Mouse (Mus musculus): Measurements from ENCODE around the gene Crisp4. TPM values are rescaled to one million over a fixed set of nuclear protein-coding genes. Genes with fewer than 3 reads are reported as not detected.

The Crisp4 gene
- not detected in 2 replicates for total RNA-seq (2015; ENCODE audit: low replicate concordance)
- total RNA-seq (2017; ENCODE audit: low replicate concordance) = not detected in 2 replicates

DNA sequence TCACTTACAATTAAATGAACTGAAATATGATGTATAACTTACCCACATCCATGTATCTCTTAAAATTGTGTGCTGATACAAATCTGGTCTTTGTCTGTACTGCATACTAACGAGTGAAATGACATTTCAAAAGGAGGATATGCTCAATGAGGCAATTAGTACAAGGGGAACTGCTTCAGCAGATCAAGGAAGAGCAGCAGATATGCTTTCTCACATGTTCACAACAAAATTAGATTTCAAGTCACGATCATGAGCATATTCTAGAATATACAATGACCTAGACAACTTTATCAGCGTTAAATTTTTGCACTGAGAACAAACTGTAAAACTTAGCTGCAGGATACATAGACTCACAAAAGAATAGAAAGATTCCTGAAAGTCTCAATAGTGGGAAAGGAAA, at the start of gene Crisp4:
Gene Crisp4 (minus strand): TSS at position 101 of the 400 bp plus-strand sequence.
- ATAC-seq (replicated peaks; ENCODE audit: low FRiP score, poor library complexity, severe bottlenecking) = no peak

DNA sequence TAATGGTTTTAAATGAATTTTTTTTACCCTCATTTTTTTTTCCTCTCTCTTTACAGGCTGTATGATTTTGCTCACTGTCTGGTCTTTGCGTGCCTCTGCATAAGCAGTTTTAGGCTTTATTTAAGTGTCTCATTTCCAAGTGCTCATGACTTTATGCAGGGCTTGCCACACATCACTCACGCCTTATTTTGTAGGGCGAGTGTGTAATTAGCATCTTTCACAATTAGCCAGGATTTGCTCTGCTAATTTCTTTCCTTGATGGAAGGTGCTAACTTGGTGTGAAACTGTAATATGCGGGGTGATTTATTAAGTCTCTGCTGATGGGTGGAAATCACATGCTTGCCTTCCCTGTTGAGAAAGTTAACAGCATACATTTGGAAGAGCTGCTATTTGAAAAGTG, 46.0 kb upstream of the Crisp4 start:
- ATAC-seq (replicated peaks; ENCODE audit: low FRiP score, poor library complexity, severe bottlenecking) = no peak

DNA sequence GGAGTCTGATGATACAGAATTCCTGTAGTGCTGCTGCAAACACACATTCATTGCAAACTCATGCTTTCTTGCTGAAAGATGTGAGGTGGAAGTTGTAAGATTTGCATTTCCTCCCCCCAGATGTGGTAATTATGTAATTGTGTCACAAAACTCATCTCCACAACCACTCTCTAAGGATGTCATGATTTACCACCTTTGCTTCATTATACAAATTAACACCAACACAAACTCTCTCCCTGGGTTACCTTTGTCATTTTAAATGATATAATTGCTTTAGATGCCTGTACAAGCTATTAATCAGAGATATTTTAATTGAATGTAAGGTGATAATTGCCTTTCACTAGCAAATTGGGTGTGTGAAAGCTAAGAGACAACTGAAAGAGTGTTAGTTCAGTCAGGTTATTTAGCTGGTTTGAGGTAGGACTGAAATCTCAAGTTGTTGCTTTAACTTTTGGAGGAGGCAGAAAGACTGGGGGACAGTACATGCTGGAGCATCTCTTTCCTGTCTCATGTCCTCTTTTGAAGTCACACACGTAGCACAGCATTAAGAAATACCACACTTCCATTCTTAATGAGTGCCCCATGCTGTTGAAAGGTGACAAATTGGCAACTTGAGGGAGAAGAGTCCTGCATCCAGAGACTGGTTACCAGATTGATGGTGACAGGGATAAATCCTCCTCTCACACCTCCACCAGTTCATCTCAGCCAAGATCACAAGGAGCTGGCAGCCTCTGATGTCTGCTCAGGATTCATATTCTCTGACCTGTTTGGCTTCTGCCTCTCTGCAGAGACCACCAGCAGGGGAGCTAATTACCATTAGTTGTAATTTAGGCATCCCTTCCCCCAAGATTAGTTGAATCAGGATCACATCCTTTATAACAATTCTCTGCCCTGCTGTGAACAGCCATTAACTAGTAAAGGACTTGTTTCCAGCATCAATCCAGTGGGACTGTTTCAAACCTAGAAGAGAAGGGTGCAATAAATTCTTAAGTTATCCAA, 45.3 kb upstream of the Crisp4 start:
- no peak for ATAC-seq (replicated peaks; ENCODE audit: low FRiP score, poor library complexity, severe bottlenecking)

DNA sequence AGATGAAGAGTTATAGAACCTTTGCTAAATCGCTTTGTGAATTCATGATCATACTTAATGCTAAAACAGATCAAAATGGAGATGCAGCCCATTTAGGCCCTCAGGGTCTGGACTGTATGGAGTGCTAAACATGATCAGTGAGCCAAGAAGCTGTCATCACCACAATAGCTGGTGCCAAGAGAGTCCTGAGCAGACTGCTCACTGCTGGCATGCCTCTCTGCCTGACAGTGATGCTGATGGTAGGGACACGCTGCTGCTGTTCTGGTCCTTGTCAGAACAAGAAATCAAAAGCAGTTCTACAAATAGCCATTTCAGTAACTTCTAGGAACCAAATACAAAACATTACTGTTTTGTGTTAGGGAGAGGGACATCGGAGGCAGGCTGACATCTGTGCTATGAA, 35.5 kb upstream of the Crisp4 start:
- ATAC-seq (replicated peaks; ENCODE audit: low FRiP score, poor library complexity, severe bottlenecking) = no peak

DNA sequence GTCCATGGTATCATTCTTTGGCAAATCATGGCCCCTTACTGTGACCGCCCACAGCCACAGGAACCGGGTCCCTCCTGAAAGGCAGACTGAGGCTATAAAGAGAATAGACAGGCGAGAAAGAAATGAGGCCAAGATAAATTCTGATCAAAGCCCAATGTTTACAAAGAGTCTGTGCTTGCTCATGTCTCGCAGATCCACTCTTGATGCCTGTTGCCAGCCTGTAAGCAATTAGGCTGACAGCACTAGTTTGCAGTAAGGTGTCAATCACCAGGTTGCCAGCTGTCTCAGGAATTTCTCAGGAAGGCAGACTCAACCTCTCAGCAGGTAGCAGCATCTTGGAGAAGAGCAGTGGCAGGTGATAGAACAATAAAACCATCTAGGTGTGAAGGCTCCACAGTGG, 24.9 kb upstream of the Crisp4 start:
- no peak for ATAC-seq (replicated peaks; ENCODE audit: low FRiP score, poor library complexity, severe bottlenecking)

DNA sequence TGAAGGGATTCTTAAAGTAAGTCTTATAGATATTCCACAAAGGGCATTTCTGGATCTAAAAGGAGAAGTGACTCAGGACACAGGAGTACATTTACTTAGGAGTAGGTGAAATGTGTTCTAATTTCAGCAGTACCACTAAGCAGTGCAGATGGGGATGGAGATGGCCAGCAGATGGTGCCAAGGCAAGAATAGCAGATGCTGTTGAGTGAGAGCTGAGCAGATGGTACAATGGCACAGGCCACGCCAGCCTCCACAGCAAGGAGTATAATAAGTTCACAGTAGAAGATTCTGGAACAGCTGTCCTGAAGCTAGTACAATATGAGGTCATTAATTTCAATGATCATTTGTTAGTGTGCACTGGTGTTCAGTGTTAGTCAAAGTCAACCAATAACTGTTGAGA, 22.6 kb upstream of the Crisp4 start:
- ATAC-seq (replicated peaks; ENCODE audit: low FRiP score, poor library complexity, severe bottlenecking) = no peak

DNA sequence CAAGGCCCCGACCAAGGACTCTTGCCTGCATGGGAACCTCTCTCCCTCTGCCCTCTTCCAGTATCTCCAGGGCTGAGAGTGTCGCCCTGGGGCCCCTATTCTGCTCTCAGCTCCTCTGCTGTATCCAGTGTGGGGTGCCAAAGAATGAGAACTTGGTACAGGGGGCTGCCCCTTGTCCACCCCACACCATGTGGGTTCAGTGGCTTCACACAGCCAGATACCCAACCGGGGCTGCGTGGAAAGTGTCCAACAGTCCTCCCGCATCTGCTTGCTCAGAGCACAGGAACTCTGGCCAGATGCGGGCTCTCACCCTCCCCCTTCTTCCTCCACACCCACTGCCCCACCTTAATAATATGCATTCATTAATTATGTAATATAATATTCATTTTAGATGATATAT, 13.4 kb upstream of the Crisp4 start:
- no peak for ATAC-seq (replicated peaks; ENCODE audit: low FRiP score, poor library complexity, severe bottlenecking)

DNA sequence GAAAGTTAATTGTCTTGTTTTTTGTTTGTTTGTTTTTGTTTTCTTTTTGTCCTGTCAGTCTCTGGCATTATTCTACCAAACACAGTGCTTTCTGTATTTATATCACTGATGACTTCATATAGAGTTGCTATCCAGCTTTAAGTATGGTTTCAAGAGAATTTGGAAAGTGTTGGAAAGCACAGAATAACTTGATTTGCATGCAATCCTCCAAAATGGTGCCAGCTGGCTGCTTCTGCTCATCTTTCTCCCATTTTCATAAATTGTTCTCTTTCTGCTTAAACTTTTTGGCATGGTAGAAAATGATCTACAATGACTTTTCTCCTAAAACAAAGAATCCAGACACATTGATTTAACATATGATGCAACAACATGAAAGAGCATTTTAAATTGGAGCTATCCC, 2.5 kb upstream of the Crisp4 start:
- no peak for ATAC-seq (replicated peaks; ENCODE audit: low FRiP score, poor library complexity, severe bottlenecking)

DNA sequence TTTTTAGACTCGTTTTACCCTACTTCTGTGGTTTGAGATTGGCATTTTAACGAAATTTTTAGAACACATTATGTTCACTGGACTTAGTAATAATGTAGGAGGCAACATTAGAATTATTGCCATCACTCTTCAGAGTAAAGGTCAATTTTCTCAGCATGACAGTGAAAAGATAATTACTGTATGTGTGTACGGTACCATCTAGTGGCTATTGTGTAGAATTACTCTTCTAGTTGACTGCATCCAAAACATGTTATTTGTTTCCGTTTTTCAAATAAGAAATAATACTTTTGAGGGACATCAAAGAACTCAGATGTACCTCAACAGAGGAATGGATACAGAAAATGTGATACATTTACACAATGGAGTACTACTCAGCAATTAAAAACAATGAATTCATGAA, 14.0 kb downstream of the Crisp4 start:
- no peak for ATAC-seq (replicated peaks; ENCODE audit: low FRiP score, poor library complexity, severe bottlenecking)

DNA sequence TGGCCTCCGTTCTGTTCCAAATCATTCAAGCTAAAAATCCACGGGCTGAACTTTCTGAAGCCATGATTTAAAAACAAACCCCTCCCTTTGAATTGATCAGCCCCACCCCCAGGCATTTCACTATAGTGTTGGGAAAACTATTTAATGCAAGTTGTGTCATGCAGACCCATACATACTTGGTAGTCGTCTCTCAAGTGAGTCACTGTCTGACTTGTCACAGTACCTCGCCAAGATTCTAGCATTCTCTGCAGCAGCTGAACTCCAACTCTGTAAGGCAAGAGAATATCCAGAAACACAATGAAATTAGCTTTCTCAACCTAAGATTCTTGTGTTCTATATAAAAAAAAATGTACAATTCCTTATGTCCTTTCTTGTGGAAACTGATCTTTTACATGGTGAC, 15.7 kb downstream of the Crisp4 start:
- ATAC-seq (replicated peaks; ENCODE audit: low FRiP score, poor library complexity, severe bottlenecking) = no peak

DNA sequence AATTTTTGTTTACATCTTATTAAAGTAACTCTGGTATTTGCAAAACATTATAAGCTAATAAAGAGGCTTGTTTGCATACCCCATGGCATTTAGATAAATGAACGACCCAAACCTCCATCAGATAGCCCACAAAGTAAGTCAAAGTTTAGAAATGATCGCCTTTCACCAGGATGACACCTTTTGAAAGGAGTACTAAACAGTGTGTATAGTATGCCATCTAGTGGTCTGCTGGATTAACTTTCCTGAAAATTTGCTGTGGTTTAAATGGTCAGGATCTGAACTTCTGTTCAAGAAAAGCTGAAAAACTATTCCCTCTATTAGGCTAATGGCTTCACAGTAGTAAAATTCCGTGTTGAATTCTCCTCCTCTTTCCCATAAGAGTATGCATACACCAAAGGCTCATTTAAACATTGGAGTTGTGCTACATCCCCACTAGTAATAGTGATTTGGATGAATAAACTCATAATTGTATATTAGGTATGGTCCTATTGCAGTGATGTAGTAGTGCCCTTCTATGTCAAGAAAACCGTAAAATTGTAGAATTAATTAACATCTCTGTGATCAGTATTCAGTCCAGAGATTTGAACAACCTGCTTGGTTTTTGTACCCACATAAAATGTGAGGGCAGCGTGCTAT, 38.9 kb downstream of the Crisp4 start:
- no peak for ATAC-seq (replicated peaks; ENCODE audit: low FRiP score, poor library complexity, severe bottlenecking)

DNA sequence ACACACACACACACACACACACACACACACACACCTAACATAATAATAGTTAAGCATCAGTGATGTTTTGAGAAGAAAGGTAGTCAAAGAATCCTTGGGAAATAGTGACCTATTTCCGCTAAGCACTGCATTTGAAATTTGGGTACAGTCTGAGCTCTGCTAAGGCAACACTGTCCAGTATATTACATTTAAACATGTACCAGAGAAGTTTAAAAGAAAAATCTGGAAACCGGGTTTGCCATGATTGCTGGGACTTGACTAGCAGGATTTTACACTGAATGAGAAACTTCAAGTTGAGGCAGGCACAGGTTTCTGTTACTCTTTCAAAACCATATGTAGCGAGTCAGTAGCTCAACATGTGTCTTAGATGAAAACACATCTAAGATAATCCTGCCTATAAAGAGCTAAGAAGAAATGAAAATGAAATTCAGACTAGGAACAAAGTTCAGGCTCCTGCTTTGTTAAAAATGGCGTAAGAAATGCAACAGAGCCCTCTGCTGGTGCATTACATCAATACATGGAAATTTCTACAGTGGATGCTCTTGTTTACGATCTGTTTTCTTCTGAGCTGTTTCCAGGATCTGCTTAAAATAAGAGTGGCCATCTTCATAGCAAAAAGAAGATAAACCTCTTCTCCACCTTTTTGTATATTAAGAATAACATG, 39.7 kb downstream of the Crisp4 start:
- no peak for ATAC-seq (replicated peaks; ENCODE audit: low FRiP score, poor library complexity, severe bottlenecking)

DNA sequence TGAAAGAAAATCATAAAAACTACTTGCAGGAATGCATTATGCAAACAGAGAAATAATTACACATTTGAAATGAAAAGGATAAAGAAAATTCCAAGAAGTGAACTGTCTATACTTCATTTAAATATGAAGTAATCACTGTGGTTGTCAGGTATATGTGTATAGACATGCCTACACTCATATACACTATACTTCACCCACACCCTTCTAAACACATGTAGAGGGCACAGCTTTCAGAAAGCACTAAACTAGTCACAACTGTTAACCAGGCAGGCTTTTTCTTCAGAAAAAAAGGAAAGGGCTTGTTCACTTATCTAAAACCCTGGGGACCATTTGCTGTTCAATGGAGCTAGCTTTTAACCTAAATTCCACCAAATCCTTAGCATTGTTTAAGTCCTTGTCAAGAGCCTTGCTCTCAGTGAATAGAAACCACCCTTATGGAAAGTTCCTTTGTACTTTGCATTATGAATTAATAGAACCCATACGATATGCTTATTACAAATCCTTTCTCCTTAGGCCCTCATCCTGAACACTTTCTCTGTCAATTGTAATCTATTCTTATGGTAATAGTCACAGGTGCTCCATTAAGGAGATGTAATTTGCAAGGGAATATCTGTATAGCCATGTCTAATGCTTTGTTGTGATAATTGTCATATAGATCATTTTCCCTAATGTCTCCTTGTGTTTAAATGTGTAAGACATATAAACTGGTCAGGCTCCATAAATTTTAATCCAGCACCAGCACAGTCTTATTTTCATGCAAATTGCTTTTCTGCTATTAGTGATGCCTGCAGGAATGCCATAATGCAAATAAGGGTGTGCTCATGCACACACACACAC, 40.5 kb downstream of the Crisp4 start:
- no peak for ATAC-seq (replicated peaks; ENCODE audit: low FRiP score, poor library complexity, severe bottlenecking)

Other genes with a start within 250 kb of the Crisp4 start
- not detected in 2 replicates for gene Defb18, start 91.5 kb upstream of the Crisp4 start, total RNA-seq (2015; ENCODE audit: low replicate concordance)
- gene Defb18, start 91.5 kb upstream of the Crisp4 start, total RNA-seq (2017; ENCODE audit: low replicate concordance) = not detected in 2 replicates
- not detected in 2 replicates for gene Defb41, start 119.2 kb upstream of the Crisp4 start, total RNA-seq (2015; ENCODE audit: low replicate concordance)
- not detected in 2 replicates for gene Defb41, start 119.2 kb upstream of the Crisp4 start, total RNA-seq (2017; ENCODE audit: low replicate concordance)

Data from erythroblast, adult 5-6 weeks (primary cell).